In genomic region chr4:147170547-147170946, GRCm38 (mm10) we compare ENCODE assay signal across 8 mouse cellular contexts. TPM values are rescaled to one million over a fixed set of nuclear protein-coding genes. Genes with fewer than 3 reads are reported as not detected.
A peak's percentile ranks its signal among the peaks of the same experiment; 100 is the strongest.
DNase-seq lines count a peak whose midpoint lies in the region; ATAC-seq lines count a peak whose summit lies in the region.
"Not testable (repeated sequence)": the region's sequence is repeated elsewhere in the genome, so short reads cannot be mapped to it uniquely, and the experiment has no call there.

No protein-coding gene starts in this region.

- ATAC-seq in heart, embryonic 12.5 days (ENCODE audit: insufficient number of reproducible peaks, low FRiP score): 0 out of 2 replicates have a peak, but pooled peaks have one; percentile 36
- 0 out of 2 replicates have a peak, but pooled peaks have one; percentile 47 for ATAC-seq in hindbrain, embryonic 14.5 days (ENCODE audit: low FRiP score)
- peak; percentile 31 for ATAC-seq in kidney, embryonic 15.5 days (replicated peaks; ENCODE audit: low FRiP score)
- 0 out of 2 replicates have a peak, but pooled peaks have one; percentile 32 for ATAC-seq in limb, embryonic 12.5 days (ENCODE audit: insufficient number of reproducible peaks, insufficient read depth, low FRiP score, low TSS enrichment, low read depth)
- 0 out of 2 replicates have a peak, but pooled peaks have one; percentile 16 for ATAC-seq in liver, embryonic 11.5 days (replicated peaks; ENCODE audit: low FRiP score)
- peak; percentile 34; the same call in 1 of the 2 replicates for ATAC-seq in midbrain, embryonic 11.5 days (ENCODE audit: low FRiP score)
- ATAC-seq in midbrain, embryonic 13.5 days: peak; percentile 43; the same call in 1 of the 2 replicates
- ATAC-seq in stomach, embryonic 15.5 days (ENCODE audit: insufficient read depth, low FRiP score, low read depth): 0 out of 2 replicates have a peak, but pooled peaks have one; percentile 14

- not testable (repeated sequence) for H3K36me3 ChIP-seq in heart, embryonic 12.5 days; hindbrain, embryonic 14.5 days (replicated peaks; ENCODE audit: control insufficient read depth, insufficient read depth); kidney, embryonic 15.5 days; limb, embryonic 12.5 days; liver, embryonic 11.5 days (ENCODE audit: control insufficient read depth, insufficient read depth, low read length); midbrain, embryonic 11.5 days (ENCODE audit: control insufficient read depth, insufficient read depth, low read length); midbrain, embryonic 13.5 days; stomach, embryonic 15.5 days

- not testable (repeated sequence) for H3K27me3 ChIP-seq in heart, embryonic 12.5 days (replicated peaks); hindbrain, embryonic 14.5 days (ENCODE audit: control insufficient read depth, insufficient read depth, low read length); kidney, embryonic 15.5 days; limb, embryonic 12.5 days; liver, embryonic 11.5 days (replicated peaks; ENCODE audit: control insufficient read depth, insufficient read depth, low read length); midbrain, embryonic 11.5 days (ENCODE audit: control insufficient read depth, insufficient read depth, low read length); midbrain, embryonic 13.5 days; stomach, embryonic 15.5 days (replicated peaks)

- H3K4me1 ChIP-seq in heart, embryonic 12.5 days (replicated peaks); hindbrain, embryonic 14.5 days (replicated peaks; ENCODE audit: control insufficient read depth, insufficient read depth, low read length); kidney, embryonic 15.5 days; limb, embryonic 12.5 days (replicated peaks); liver, embryonic 11.5 days (replicated peaks; ENCODE audit: control insufficient read depth, insufficient read depth, low read length); midbrain, embryonic 11.5 days (ENCODE audit: control insufficient read depth, insufficient read depth, low read length); midbrain, embryonic 13.5 days (replicated peaks); stomach, embryonic 15.5 days: not testable (repeated sequence)

- H3K4me2 ChIP-seq in heart, embryonic 12.5 days; hindbrain, embryonic 14.5 days (replicated peaks); kidney, embryonic 15.5 days; limb, embryonic 12.5 days; liver, embryonic 11.5 days; midbrain, embryonic 11.5 days; midbrain, embryonic 13.5 days (replicated peaks); stomach, embryonic 15.5 days: not testable (repeated sequence)

- not testable (repeated sequence) for H3K4me3 ChIP-seq in heart, embryonic 12.5 days; hindbrain, embryonic 14.5 days (replicated peaks; ENCODE audit: low read length); kidney, embryonic 15.5 days (replicated peaks); limb, embryonic 12.5 days (replicated peaks); liver, embryonic 11.5 days (ENCODE audit: low read depth, low read length); midbrain, embryonic 11.5 days (ENCODE audit: low read depth, low read length); midbrain, embryonic 13.5 days (replicated peaks); stomach, embryonic 15.5 days (replicated peaks)

- not testable (repeated sequence) for H3K9ac ChIP-seq in heart, embryonic 12.5 days; hindbrain, embryonic 14.5 days; kidney, embryonic 15.5 days; limb, embryonic 12.5 days (replicated peaks); liver, embryonic 11.5 days (ENCODE audit: low read depth, low read length); midbrain, embryonic 11.5 days (ENCODE audit: low read length); midbrain, embryonic 13.5 days (replicated peaks); stomach, embryonic 15.5 days

- H3K9me3 ChIP-seq in heart, embryonic 12.5 days (replicated peaks); hindbrain, embryonic 14.5 days (ENCODE audit: control insufficient read depth, low read length); kidney, embryonic 15.5 days (replicated peaks); limb, embryonic 12.5 days; liver, embryonic 11.5 days (ENCODE audit: control insufficient read depth, low read length); midbrain, embryonic 11.5 days (ENCODE audit: control insufficient read depth, low read length); midbrain, embryonic 13.5 days; stomach, embryonic 15.5 days: not testable (repeated sequence)

- 91% methylated on average over 2 of the region's 2 CpGs for WGBS in heart, embryonic 12.5 days
- WGBS in hindbrain, embryonic 14.5 days: 100% methylated on average over 2 of the region's 2 CpGs
- WGBS in kidney, embryonic 15.5 days: 98% methylated on average over 2 of the region's 2 CpGs
- WGBS in limb, embryonic 12.5 days: 93% methylated on average over 2 of the region's 2 CpGs
- 91% methylated on average over 2 of the region's 2 CpGs for WGBS in liver, embryonic 11.5 days
- 94% methylated on average over 2 of the region's 2 CpGs for WGBS in midbrain, embryonic 11.5 days
- WGBS in midbrain, embryonic 13.5 days: 92% methylated on average over 2 of the region's 2 CpGs
- 95% methylated on average over 2 of the region's 2 CpGs for WGBS in stomach, embryonic 15.5 days

- not testable (repeated sequence) for DNase-seq in hindbrain, embryonic 14.5 days (ENCODE audit: low spot score); liver, embryonic 11.5 days (ENCODE audit: low spot score); midbrain, embryonic 11.5 days (ENCODE audit: low spot score, missing footprints)

- H3K27ac ChIP-seq in heart, embryonic 12.5 days (ENCODE audit: poor library complexity, severe bottlenecking); hindbrain, embryonic 14.5 days; kidney, embryonic 15.5 days; limb, embryonic 12.5 days; liver, embryonic 11.5 days (ENCODE audit: low read depth, low read length); midbrain, embryonic 11.5 days (ENCODE audit: low read depth, low read length); midbrain, embryonic 13.5 days; stomach, embryonic 15.5 days: not testable (repeated sequence)

RNA-seq across cellular contexts. Expression of gene Zfp991, which starts 38.7 kb away (rescaled TPM):
- 6.9 and 7.8 TPM in 2 replicates for polyA plus RNA-seq in heart, embryonic 12.5 days (2016; fragmentation: Nextera tagmentation; extraction: Ambion mirVana)
- 8.6 and 8.8 TPM in 2 replicates for polyA plus RNA-seq in hindbrain, embryonic 14.5 days (2014; fragmentation: Nextera tagmentation; extraction: Ambion mirVana)
- 6.9 and 7.8 TPM in 2 replicates for polyA plus RNA-seq in kidney, embryonic 15.5 days (2015; fragmentation: Nextera tagmentation; extraction: Ambion mirVana)
- 9.5 and 11.2 TPM in 2 replicates for polyA plus RNA-seq in limb, embryonic 12.5 days (2016; fragmentation: Nextera tagmentation; extraction: Ambion mirVana)
- 15.8 and 16.1 TPM in 2 replicates for polyA plus RNA-seq in liver, embryonic 11.5 days (2014; fragmentation: Nextera tagmentation; extraction: Ambion mirVana)
- polyA plus RNA-seq in midbrain, embryonic 11.5 days (2014; fragmentation: Nextera tagmentation; extraction: Ambion mirVana): 7.9 and 8.7 TPM in 2 replicates
- 3.3 and 5.7 TPM in 2 replicates for polyA plus RNA-seq in midbrain, embryonic 13.5 days (2015; fragmentation: Nextera tagmentation; extraction: Ambion mirVana)
- polyA plus RNA-seq in stomach, embryonic 15.5 days (2015; fragmentation: Nextera tagmentation; extraction: Ambion mirVana): 6.6 and 7.3 TPM in 2 replicates
